Mouse (Mus musculus): Measurements from ENCODE around the gene Kansl1.

The Kansl1 gene

GRCm38 (mm10) chr11:104439703-104440102, 29.0 kb downstream of the Kansl1 start:
- DNase-seq (ENCODE audit: extremely low spot score) = no peak

- no peak for DNase-seq (ENCODE audit: extremely low spot score)
Measured at GRCm38 (mm10) chr11:104438450-104438849, 30.2 kb downstream of the Kansl1 start.

GRCm38 (mm10) chr11:104436394-104436954, 32.2 kb downstream of the Kansl1 start:
- DNase-seq (ENCODE audit: extremely low spot score) = no peak

GRCm38 (mm10) chr11:104435753-104436152, 32.9 kb downstream of the Kansl1 start:
- DNase-seq (ENCODE audit: extremely low spot score) = no peak

DNA sequence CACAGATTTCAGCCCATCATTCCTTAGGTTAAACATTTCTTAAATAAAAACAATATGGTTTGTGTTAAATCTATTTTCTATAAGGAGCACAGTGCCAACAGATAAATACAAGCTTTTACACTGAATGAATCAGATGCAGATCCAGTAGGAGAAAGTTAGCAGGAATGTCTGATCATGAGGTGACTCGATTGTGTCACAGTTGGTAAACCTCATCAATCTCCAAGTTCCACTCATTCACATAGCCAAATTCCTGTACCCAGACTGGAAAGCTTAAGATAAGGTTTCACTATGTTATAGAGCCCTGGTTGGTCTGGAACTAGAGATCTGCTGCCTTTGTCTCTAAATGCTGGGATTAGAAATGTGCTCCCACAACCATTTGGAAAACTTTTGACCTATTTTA, 33.5 kb downstream of the Kansl1 start:
- no peak for DNase-seq (ENCODE audit: extremely low spot score)

DNA sequence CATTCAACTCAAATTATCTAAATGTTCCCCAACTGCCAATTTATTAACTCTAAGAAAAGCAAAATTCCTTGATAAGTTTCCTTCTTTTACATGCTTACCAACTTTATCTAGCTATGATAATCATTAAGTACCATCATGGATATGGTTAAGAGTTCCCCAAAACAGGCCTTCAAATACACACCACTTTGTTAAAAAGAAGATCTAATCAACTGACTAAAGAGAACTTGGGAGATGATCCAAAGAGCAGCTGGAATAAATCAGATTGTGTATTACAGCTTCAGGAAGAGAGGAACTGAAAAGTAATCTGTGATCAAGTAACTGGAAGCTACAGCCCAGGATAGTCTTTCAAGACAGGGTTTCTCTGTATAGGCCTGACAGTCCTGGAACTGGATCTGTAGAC, 36.4 kb downstream of the Kansl1 start:
- no peak for DNase-seq (ENCODE audit: extremely low spot score)

DNA sequence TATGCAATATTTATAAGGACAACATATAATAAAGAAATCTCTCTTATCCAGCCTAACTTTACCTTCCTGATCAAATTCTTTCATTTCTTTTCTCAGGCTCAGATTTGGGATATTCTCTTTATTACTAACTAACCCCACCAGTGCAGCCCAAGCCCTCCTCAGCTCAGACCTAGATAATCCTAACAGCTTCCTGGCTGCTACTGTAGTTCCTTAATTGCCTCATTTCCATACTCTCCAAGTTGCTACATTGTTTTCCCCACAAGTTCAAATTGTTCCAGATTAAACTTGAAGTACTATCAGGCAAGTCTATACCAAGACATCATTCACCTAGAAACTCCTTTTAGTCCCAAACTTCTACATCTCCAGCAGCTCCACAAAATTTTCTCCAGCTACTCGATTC, 36.9 kb downstream of the Kansl1 start:
- DNase-seq (ENCODE audit: extremely low spot score) = no peak

DNA sequence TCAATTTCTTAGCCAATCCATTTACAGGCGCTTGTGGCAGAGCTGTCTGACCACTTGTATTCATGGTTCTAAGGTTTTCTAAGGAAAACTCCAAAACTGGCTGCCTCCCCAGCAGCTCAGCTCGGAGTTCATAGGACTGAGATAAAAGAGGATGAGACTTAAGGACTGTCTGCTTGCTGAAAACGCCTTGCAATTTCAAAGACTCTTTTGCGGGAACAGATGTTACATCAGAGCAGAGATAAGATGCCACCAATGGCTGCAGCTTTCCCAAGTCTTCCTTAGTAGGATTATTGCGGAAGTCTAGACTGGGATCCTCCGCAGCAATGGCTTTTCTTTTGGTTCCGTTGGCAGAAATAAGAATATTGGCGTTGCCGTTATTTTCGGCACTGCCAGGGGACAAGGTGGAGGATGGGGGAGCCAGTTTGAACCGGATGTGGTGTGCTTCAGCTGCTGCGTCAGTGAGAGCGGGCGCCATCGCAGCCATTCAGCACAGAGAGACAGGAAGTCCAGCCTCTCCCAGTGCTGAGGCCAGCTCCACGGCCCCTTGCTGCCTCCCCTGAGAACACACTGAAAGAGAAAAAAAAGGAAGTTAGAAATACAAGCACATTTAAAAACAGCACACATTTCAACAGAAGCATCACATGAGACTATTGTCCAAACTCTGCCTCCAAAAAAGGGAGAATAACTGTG, 43.8 kb downstream of the Kansl1 start:
- DNase-seq (ENCODE audit: extremely low spot score) = no peak

DNA sequence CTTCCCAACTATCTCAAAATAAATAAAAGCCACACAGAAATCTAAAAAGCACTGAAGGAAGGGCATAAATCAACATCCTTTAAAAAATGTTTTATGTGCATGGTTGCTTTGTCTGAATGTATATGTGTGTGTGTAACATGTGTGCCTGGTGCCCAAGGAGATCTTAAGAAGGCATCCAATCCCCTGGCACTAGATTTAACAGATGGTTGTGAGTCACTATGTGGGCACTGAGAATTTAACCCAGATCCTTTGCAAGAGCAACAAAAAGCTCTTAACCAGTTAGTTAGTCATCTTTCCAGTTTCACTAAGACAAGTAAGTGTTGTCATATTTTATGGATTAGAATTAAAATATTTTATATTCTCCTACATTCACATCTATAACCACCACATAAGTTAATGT, 56.4 kb downstream of the Kansl1 start:
- no peak for DNase-seq (ENCODE audit: extremely low spot score)

GRCm38 (mm10) chr11:104407391-104407790, 61.3 kb downstream of the Kansl1 start:
- DNase-seq (ENCODE audit: extremely low spot score) = no peak

DNA sequence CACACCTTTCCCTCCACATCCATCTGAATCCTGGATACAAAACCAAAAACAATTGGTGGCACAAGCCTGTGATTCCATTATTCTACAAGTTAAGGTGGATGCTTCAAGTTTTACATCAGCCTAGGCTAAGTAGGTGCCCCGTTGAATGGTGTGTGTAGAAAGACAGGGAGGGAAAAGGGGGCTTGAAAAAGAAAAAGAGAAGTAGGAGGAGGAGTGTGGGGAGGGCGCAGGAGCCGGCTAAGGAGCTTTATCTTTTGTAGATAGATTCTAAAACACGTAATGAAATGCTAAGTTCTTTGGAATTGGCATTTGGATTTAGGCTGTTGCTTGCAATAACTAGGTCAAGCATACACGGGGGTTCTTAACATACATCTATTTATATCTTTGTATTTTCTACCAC, 67.7 kb downstream of the Kansl1 start:
- no peak for DNase-seq (ENCODE audit: extremely low spot score)

- DNase-seq (ENCODE audit: extremely low spot score) = no peak
Measured at GRCm38 (mm10) chr11:104399459-104400216, 69.0 kb downstream of the Kansl1 start.

- DNase-seq (ENCODE audit: extremely low spot score) = no peak
Measured at GRCm38 (mm10) chr11:104395648-104396047, 73.0 kb downstream of the Kansl1 start.

DNA sequence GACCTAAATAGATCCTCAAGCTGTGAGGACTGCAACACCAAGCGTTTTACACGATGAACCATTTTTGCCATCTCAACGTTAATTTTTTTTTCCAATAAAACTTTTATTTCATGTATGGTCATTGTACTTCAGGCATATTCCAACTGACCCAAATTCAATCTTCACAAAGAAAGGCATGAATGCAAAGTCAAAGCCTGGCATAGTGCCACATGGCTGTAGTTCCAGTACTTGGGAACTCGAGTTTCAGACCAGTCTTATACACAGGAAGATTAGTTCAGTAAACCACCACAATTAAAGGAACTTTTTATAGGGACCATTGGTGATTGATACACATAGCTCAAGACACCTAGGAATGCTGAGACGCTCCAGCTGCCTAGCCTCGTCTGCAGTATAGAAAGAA, 75.5 kb downstream of the Kansl1 start:
- DNase-seq (ENCODE audit: extremely low spot score) = no peak

- no peak for DNase-seq (ENCODE audit: extremely low spot score)
Measured at GRCm38 (mm10) chr11:104392153-104392552, 76.5 kb downstream of the Kansl1 start.

DNA sequence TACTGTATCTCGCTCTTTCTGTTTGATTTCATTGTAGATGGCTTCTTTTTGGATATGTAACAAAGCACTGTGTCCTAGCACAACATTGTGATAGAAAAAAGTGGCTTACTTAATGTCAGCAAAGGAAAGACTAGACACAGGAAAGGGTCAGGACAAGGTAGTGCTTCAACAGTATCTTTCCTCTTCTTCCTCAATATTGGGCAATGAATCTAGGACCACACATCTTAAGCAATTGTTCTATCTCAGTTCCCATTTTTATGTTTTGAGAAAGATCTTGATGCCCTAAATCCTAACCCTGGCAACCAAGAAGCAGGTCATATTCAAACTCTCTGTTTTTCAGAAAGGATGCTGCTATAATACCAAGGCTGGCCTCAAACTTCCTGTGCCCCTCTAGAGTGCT, 81.4 kb downstream of the Kansl1 start:
- no peak for DNase-seq (ENCODE audit: extremely low spot score)

- no peak for DNase-seq (ENCODE audit: extremely low spot score)
Measured at GRCm38 (mm10) chr11:104386595-104386994, 82.1 kb downstream of the Kansl1 start.

DNA sequence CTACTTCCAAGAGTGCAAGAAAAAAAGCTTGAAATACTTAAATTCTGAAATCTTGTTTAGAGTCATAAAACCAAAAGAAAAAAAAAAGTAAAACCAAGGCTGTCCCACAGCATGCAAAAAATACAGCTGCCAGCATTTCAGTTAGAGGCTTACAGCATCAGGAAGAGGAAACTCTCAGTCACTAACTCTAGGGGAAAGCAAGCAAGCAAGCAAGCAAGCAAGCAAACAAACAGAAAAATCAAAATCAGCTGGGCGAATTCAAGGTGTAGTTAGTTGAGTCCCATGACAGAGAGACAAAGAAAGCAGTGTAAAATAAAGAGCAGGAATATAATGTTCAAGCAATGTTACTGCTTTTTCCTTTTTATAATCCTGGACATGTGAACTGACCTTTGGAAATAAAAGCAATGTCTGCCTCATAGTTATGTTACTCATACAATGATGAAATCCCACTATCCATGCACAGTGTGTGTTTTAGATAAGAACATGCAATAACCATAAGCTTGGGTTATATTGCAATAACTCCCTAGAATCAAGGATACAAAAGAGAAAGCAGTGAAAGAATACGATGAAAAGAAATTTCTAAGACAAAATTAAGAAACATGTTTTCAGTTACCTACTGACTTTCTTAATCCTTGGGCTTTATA, 85.4 kb downstream of the Kansl1 start:
- no peak for DNase-seq (ENCODE audit: extremely low spot score)

DNA sequence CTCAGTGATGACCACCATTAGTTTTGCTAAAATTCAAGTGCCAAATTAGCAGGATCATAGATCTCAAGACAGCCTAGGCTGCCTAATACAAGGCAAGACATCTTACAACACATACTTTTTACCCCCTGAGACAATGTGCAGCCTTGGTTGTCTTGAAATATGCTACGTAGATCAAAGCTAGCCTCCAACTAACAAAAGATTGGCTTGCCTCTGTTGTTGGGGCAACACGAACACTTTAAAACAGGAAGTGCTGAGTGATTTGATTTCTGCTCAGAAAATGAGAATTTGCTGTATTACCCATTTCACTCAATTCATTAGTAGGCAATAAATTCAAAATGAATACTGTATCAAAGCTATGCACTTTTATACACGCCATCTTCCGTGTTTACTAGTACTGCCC, 86.8 kb downstream of the Kansl1 start:
- no peak for DNase-seq (ENCODE audit: extremely low spot score)

DNA sequence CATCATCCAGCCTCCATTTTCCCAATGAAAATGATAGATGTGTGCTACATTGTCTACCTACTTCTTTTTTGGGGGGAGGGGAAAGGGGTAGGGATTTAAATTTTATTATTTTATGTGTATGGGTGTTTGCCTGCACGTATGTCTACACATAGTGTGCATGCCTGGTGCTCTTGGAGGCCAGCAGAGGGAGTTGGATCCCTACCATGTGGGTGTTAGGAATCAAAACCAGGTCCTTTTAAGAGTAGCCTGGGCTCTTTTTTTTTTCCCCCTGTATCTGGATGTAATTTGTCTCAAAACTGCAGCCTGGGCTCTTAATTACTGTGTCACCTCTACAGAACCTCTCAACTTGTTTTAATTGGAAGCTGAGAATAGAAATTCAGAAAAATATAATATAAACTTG, 89.0 kb downstream of the Kansl1 start:
- DNase-seq (ENCODE audit: extremely low spot score) = no peak

DNA sequence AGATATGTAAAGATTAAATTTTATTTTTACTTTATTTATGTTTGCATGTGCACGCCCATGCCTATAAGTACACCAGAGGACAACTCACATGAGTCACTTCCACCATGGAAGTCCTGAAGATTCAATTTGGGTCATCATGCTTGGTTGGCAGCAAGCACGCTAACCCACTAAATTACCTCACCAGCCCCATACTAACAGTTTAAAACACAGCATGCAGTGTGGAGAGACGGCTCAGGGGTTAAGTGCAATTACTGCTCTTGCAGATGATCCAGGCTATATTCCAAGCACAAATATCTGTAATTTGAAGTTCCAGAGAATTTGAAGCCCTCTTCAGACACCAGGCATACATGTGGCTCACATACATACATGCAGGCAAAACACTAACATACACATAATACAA, 92.4 kb downstream of the Kansl1 start:
- no peak for DNase-seq (ENCODE audit: extremely low spot score)

- no peak for DNase-seq (ENCODE audit: extremely low spot score)
Measured at GRCm38 (mm10) chr11:104367486-104368190, 101.0 kb downstream of the Kansl1 start.

Data from embryo, embryonic 9.5 days (tissue).